Mouse (Mus musculus) c-Kit-positive CD71-positive TER-119-negative erythroid progenitor cells, embryonic 14.5 days (primary cell): ENCODE data around the gene Sec24d.

Source experiments
- DNase-seq: peaks from one replicate; pipeline ENCODE4 v3.0.0-alpha.2; 2013; ENCODE audit warnings: low read depth

Sec24d gene

GRCm38 (mm10) chr3:123397562-123398481 lies 130.6 kb downstream of the Sec24d start:
- DNase-seq: no peak

- DNase-seq: no peak
These were observed 137.7 kb downstream of the Sec24d start for GRCm38 (mm10) chr3:123404945-123405344.

- DNase-seq: no peak
These were observed 144.7 kb downstream of the Sec24d start for GRCm38 (mm10) chr3:123411821-123412578.

GRCm38 (mm10) chr3:123413173-123413572 lies 145.9 kb downstream of the Sec24d start:
- no peak for DNase-seq
